Mouse (Mus musculus) liver, adult 2 months (tissue): Measurements from ENCODE around the gene 2410137M14Rik.

Experiments
- CTCF ChIP-seq: fragments of 200-500 bp; IDR thresholded peaks from 2 replicates; pipeline ENCODE4 v1.5.1; 2011; ENCODE audit warnings: low read depth, low read length, control low read depth
- POLR2A ChIP-seq: fragments of 200-500 bp; IDR thresholded peaks from 2 replicates; pipeline ENCODE4 v1.6.1; 2011; ENCODE audit warnings: low read length, control low read depth; ENCODE audit not compliant: insufficient read depth; ENCODE audit errors: extremely low read depth

GRCm38 (mm10) chr17:36981845-36982244 lies 808 bp upstream of the 2410137M14Rik start:
- TF ChIP-seq POLR2A (no peak), CTCF (no peak)
